Mouse (Mus musculus) kidney, embryonic 15.5 days (tissue): ENCODE measurements at regions not wholly inside any gene's neighbourhood (a gene's known extent, or its start where the extent isn't known, plus 50 kb on each side); places are given as distances from the start of the nearest gene placed in this dataset.
A peak's percentile ranks its signal among the peaks of the same experiment; 100 is the strongest.

ENCODE experiments used
- ATAC-seq: fragments of 200-750 bp; cut with Nextera tagmentation; replicated peaks from 2 replicates; pipeline ENCODE4 v1.8.0; 2017; ENCODE audit warnings: moderate TSS enrichment; ENCODE audit not compliant: low FRiP score
- H3K27ac ChIP-seq: fragments of 300-500 bp; sonication (generic); 2 replicates; pipeline ENCODE4 v1.5.1; 2015; ENCODE audit warnings: mild to moderate bottlenecking, inconsistent platforms
- H3K27me3 ChIP-seq: fragments of 300-500 bp; sonication (generic); 2 replicates; pipeline ENCODE4 v1.6.1; 2015; ENCODE audit warnings: inconsistent platforms
- H3K36me3 ChIP-seq: fragments of 300-500 bp; sonication (generic); 2 replicates; pipeline ENCODE4 v1.6.1; 2015; ENCODE audit warnings: inconsistent platforms
- H3K4me1 ChIP-seq: fragments of 300-500 bp; sonication (generic); 2 replicates; pipeline ENCODE4 v1.6.1; 2015; ENCODE audit warnings: inconsistent platforms
- H3K4me2 ChIP-seq: fragments of 300-500 bp; sonication (generic); 2 replicates; pipeline ENCODE4 v1.6.1; 2015; ENCODE audit warnings: moderate library complexity, mild to moderate bottlenecking, inconsistent platforms
- H3K4me3 ChIP-seq: fragments of 300-500 bp; sonication (generic); replicated peaks from 2 replicates; pipeline ENCODE4 v1.5.1; 2015; ENCODE audit warnings: mild to moderate bottlenecking, inconsistent platforms
- H3K9ac ChIP-seq: fragments of 300-500 bp; sonication (generic); 2 replicates; pipeline ENCODE4 v1.6.1; 2015; ENCODE audit warnings: mild to moderate bottlenecking, inconsistent platforms
- H3K9me3 ChIP-seq: fragments of 300-500 bp; sonication (generic); replicated peaks from 2 replicates; pipeline ENCODE4 v1.6.1; 2016; ENCODE audit warnings: inconsistent platforms
- WGBS: fragments of 180-500 bp; shearing (Covaris S2); methylation state at CpG from one replicate; pipeline ENCODE4 v1.1.7; 2015; ENCODE audit warnings: mixed read lengths; 5-methylcytosine and 5-hydroxymethylcytosine counted together

GRCm38 (mm10) chr10:122274885-122275284 lies 173.4 kb upstream of the Avpr1a start:
- H3K4me2 ChIP-seq: no peak overlapping the region
- no peaks in the 10 kb centered on the region for H3K9me3 ChIP-seq
- no peak for ATAC-seq
- 65% methylated on average over 1 of the region's 1 CpGs for WGBS
- no peak overlapping the region for H3K9ac ChIP-seq
- no peak overlapping the region for H3K4me3 ChIP-seq
- no peaks in the 10 kb centered on the region for H3K36me3 ChIP-seq
- no peaks in the 10 kb centered on the region for H3K4me1 ChIP-seq
- no peaks in the 10 kb centered on the region for H3K27me3 ChIP-seq
- no peak overlapping the region for H3K27ac ChIP-seq

- Histone ChIP-seq H3K27ac (peak overlapping the region; percentile 32; the same call in 1 of the 2 replicates), H3K4me1 (no peaks in the 10 kb centered on the region), H3K36me3 (no peaks in the 10 kb centered on the region), H3K9ac (no peak overlapping the region), H3K4me2 (no peak overlapping the region), H3K27me3 (no peaks in the 10 kb centered on the region), H3K4me3 (no peak overlapping the region), H3K9me3 (no peaks in the 10 kb centered on the region)
- no peak for ATAC-seq
- WGBS: 68% methylated on average over 3 of the region's 3 CpGs
These were observed 174.1 kb upstream of the Avpr1a start for GRCm38 (mm10) chr10:122274181-122274580.

- no peaks in the 10 kb centered on the region for H3K36me3 ChIP-seq
- no peak overlapping the region for H3K27ac ChIP-seq
- WGBS: 67% methylated on average over 1 of the region's 1 CpGs
- H3K27me3 ChIP-seq: no peaks in the 10 kb centered on the region
- H3K4me2 ChIP-seq: no peak overlapping the region
- no peak overlapping the region for H3K9ac ChIP-seq
- H3K4me1 ChIP-seq: no peaks in the 10 kb centered on the region
- H3K9me3 ChIP-seq: no peaks in the 10 kb centered on the region
- no peak for ATAC-seq
- no peak overlapping the region for H3K4me3 ChIP-seq
These were observed 166.9 kb upstream of the Rxylt1 start for GRCm38 (mm10) chr10:122264070-122264469.

DNA sequence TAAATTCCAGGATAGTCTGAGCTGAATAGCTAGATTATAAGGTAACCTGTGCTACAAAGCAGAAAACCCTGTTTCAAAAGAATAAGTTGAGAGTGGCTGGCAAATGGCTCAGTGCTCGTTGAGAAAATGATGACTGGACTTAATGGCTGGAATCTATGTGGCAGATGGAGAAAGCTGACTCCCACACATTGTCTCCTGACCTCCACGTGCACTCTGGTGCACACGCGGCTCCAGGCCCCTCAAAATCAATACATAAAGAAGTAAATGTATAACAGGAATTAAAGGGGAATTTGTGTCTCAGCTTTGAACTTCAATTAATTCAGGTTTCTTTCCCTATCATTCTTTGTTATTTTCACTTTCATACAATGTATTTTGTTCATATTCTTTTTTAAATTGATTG lies 162.2 kb upstream of the Rxylt1 start:
- no peak overlapping the region for H3K4me2 ChIP-seq
- no peak overlapping the region for H3K4me3 ChIP-seq
- H3K9ac ChIP-seq: no peak overlapping the region
- H3K4me1 ChIP-seq: no peaks in the 10 kb centered on the region
- no peaks in the 10 kb centered on the region for H3K36me3 ChIP-seq
- 10% methylated on average over 4 of the region's 4 CpGs for WGBS
- no peak for ATAC-seq
- H3K27ac ChIP-seq: no peak overlapping the region
- H3K9me3 ChIP-seq: no peaks in the 10 kb centered on the region
- H3K27me3 ChIP-seq: no peaks in the 10 kb centered on the region

DNA sequence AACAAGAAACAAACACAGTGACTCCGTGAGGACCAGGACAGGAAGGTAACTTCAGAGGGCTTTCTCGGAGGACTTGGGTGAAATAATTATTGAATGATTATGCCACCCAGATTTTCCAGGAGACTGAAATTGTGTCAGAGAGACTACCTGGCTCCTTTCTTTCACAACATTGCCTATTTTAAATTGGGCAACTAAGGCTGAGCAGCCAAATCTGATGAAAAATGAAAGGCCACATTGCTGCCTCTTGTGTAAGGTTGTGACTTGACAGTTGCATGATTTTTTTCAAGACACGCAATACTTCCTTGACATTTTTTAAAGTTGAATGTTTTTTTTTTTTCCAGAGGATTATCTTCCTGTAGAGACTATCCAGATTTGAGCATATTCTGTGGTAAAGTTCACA lies 161.5 kb upstream of the Rxylt1 start:
- H3K4me2 ChIP-seq: no peak overlapping the region
- ATAC-seq: no peak
- WGBS: 81% methylated on average over 3 of the region's 3 CpGs

DNA sequence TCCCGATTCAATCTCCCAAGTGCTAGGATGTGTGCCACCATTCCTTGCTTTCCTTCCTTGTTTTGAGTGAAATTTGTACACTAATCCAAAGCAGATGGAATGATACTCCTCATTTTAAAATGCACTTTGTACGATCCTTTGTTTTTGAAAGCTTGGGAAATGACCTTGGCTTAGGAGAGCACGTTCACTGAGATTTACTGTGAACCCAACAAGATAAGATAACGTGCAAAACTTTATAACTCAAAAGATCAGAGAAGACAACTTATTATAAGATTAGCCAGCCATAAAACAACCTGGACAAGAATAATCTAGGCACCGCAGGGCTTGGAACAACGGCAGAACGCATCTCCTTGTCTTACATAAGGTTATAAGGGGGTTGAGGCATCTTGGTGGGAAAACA lies 134.6 kb upstream of the Rxylt1 start:
- Histone ChIP-seq H3K9me3 (no peaks in the 10 kb centered on the region), H3K36me3 (no peaks in the 10 kb centered on the region), H3K27ac (no peak overlapping the region), H3K4me3 (no peak overlapping the region), H3K4me2 (no peak overlapping the region), H3K4me1 (peaks cover 23% of the 10 kb centered on the region), H3K9ac (no peak overlapping the region), H3K27me3 (no peaks in the 10 kb centered on the region)
- WGBS: 50% methylated on average over 7 of the region's 7 CpGs
- ATAC-seq: no peak

More for the DNA sequence above, 161.5 kb upstream of the Rxylt1 start:
- Histone ChIP-seq H3K4me1 (no peaks in the 10 kb centered on the region), H3K36me3 (no peaks in the 10 kb centered on the region), H3K27ac (no peak overlapping the region), H3K9me3 (no peaks in the 10 kb centered on the region), H3K27me3 (no peaks in the 10 kb centered on the region), H3K9ac (no peak overlapping the region), H3K4me3 (no peak overlapping the region)

DNA sequence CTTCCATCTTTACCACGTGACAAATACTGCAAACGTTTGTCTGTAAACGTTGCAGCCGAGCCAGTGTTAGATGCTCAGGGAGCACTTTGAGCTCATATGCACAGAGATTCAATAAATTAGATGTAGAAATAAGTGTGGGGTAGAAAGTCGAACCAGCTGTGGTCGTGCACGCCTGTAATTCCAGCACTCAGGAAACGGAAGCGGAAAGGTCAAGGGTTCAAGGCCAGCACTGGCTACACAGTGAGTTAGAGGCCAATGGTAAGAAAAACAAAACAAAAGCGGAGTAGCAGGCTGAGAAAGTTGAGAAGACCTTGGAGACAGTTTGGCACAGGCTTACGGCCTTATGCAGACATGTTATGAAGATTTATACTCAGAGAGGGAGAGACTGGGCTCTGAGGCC lies 133.6 kb upstream of the Rxylt1 start:
- 14% methylated on average over 11 of the region's 11 CpGs for WGBS

GRCm38 (mm10) chr10:122225679-122226078 lies 128.5 kb upstream of the Rxylt1 start:
- Histone ChIP-seq H3K27me3 (no peaks in the 10 kb centered on the region), H3K9me3 (no peaks in the 10 kb centered on the region), H3K4me1 (peaks cover 12% of the 10 kb centered on the region), H3K4me3 (no peak overlapping the region), H3K4me2 (no peak overlapping the region), H3K9ac (no peak overlapping the region), H3K36me3 (no peaks in the 10 kb centered on the region), H3K27ac (no peak overlapping the region)
- no peak for ATAC-seq
- 96% methylated on average over 8 of the region's 8 CpGs for WGBS

More for the DNA sequence above, 133.6 kb upstream of the Rxylt1 start:
- Histone ChIP-seq H3K27ac (peak overlapping the region; percentile 69), H3K9me3 (no peaks in the 10 kb centered on the region), H3K4me2 (no peak overlapping the region), H3K4me3 (no peak overlapping the region), H3K9ac (no peak overlapping the region), H3K4me1 (peaks cover 23% of the 10 kb centered on the region), H3K27me3 (no peaks in the 10 kb centered on the region), H3K36me3 (no peaks in the 10 kb centered on the region)
- ATAC-seq: peak; percentile 95

- Histone ChIP-seq H3K27ac (no peak overlapping the region), H3K9me3 (no peaks in the 10 kb centered on the region), H3K27me3 (no peaks in the 10 kb centered on the region), H3K4me1 (no peaks in the 10 kb centered on the region), H3K36me3 (no peaks in the 10 kb centered on the region), H3K9ac (no peak overlapping the region), H3K4me2 (no peak overlapping the region), H3K4me3 (no peak overlapping the region)
- 42% methylated on average over 3 of the region's 3 CpGs for WGBS
- ATAC-seq: no peak
These were observed 125.9 kb upstream of the Rxylt1 start for GRCm38 (mm10) chr10:122223076-122223475.

GRCm38 (mm10) chr10:122217594-122217993 lies 120.4 kb upstream of the Rxylt1 start:
- ATAC-seq: no peak
- H3K36me3 ChIP-seq: no peaks in the 10 kb centered on the region
- 81% methylated on average over 4 of the region's 4 CpGs for WGBS
- H3K27ac ChIP-seq: no peak overlapping the region
- H3K27me3 ChIP-seq: no peaks in the 10 kb centered on the region
- no peaks in the 10 kb centered on the region for H3K9me3 ChIP-seq
- no peak overlapping the region for H3K9ac ChIP-seq
- no peak overlapping the region for H3K4me2 ChIP-seq
- no peaks in the 10 kb centered on the region for H3K4me1 ChIP-seq
- no peak overlapping the region for H3K4me3 ChIP-seq

DNA sequence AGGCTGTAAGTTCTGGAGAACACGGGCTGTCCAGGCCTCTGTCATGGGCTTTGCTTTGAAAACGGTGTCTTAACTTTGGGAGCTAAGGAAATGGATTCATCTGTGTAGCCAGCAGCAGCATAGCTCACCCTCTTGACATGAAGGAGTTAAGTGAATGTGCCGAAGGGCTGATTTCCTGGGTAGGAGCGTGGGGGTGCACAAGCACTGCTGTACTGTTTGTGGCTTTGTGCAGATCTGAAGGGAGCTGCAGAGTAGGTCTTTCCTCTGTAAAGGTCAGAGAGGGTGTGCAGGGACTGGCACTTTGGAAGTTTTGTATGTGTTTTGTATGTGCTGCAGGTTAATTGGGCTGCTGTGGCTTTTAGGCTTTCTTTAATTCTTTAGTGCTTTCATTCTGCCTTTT lies 102.6 kb upstream of the Rxylt1 start:
- H3K9me3 ChIP-seq: no peaks in the 10 kb centered on the region
- 42% methylated on average over 4 of the region's 4 CpGs for WGBS
- H3K4me1 ChIP-seq: 0 out of 2 replicates have a peak, but pooled peaks cover 5% of the 10 kb centered on the region
- H3K4me2 ChIP-seq: no peak overlapping the region
- H3K27me3 ChIP-seq: no peaks in the 10 kb centered on the region
- no peak overlapping the region for H3K9ac ChIP-seq
- no peak overlapping the region for H3K4me3 ChIP-seq
- no peak for ATAC-seq
- H3K36me3 ChIP-seq: no peaks in the 10 kb centered on the region
- no peak overlapping the region for H3K27ac ChIP-seq

DNA sequence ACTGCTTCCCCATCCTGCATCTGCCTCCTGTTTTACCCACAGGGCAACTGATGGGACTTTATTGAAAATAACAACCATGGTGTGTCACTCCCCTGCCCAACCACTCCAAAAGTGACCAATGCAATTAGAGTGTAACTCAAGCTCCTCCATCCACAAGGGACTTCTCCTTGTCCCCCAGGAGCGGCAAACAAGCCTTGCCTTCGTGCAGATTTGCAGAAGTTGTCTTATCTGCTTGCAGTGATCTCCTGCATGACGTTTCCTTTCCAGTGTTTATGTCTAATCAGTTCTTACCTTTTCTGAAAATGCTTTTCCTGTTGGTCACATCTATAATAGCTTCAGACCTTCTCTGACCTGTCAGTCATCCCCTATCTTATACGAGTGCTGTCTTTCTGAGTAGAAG lies 100.5 kb upstream of the Rxylt1 start:
- WGBS: 70% methylated on average over 4 of the region's 4 CpGs
- no peak for ATAC-seq
- Histone ChIP-seq H3K4me3 (no peak overlapping the region), H3K27me3 (no peaks in the 10 kb centered on the region), H3K27ac (no peak overlapping the region), H3K9ac (no peak overlapping the region), H3K4me1 (0 out of 2 replicates have a peak, but pooled peaks cover 5% of the 10 kb centered on the region), H3K9me3 (no peaks in the 10 kb centered on the region), H3K36me3 (no peaks in the 10 kb centered on the region), H3K4me2 (no peak overlapping the region)

GRCm38 (mm10) chr10:122194139-122194538 lies 97.0 kb upstream of the Rxylt1 start:
- 85% methylated on average over 9 of the region's 9 CpGs for WGBS
- Histone ChIP-seq H3K9ac (no peak overlapping the region), H3K4me1 (no peaks in the 10 kb centered on the region), H3K4me3 (no peak overlapping the region), H3K27ac (no peak overlapping the region), H3K27me3 (no peaks in the 10 kb centered on the region), H3K36me3 (no peaks in the 10 kb centered on the region), H3K4me2 (no peak overlapping the region), H3K9me3 (no peaks in the 10 kb centered on the region)
- no peak for ATAC-seq
